Mouse (Mus musculus) monocyte, adult 59 days (primary cell): Measurements from ENCODE around the gene Adam33. TPM values are rescaled to one million over a fixed set of nuclear protein-coding genes. Genes with fewer than 3 reads are reported as not detected.

ENCODE experiments used
- total RNA-seq, 2 experiments: library from RNA; stranded (reverse); gene quantifications; one replicate each; pipeline ENCODE4 v1.2.4; 2023

The Adam33 gene
- 1 to 10 TPM; 1.2 to 1.8 TPM for total RNA-seq

GRCm38 (mm10) chr2:131063404-131063864 is at the start of gene Adam33:
TSS of gene Adam33 (minus strand) at chr2:131063814.

GRCm38 (mm10) chr2:131086667-131087390 is 23.2 kb upstream of the Adam33 start, which contains the start of gene Siglec1:
TSS of gene Siglec1 (minus strand) at chr2:131086765.

GRCm38 (mm10) chr2:131042988-131043387 is 20.6 kb downstream of the Adam33 start, which contains the start of gene Gfra4:
TSS of gene Gfra4 (minus strand) at chr2:131043088.

Other genes starting within 250 kb of the Adam33 start
- gene 4930402H24Rik, start 157.4 kb downstream of the Adam33 start, total RNA-seq, result 10 to 100 TPM in 1 of 2 experiments, 1 to 10 TPM in 1; 9.6 to 13.7 TPM
- gene Atrn, start 157.3 kb downstream of the Adam33 start, total RNA-seq, result 10 to 100 TPM; 17.6 to 20.6 TPM
- gene Gfra4, start 20.7 kb downstream of the Adam33 start, total RNA-seq, result not detected
- gene Siglec1, start 23.0 kb upstream of the Adam33 start, total RNA-seq, result 10 to 100 TPM; 19.4 to 25.5 TPM
- gene Hspa12b, start 63.5 kb upstream of the Adam33 start, total RNA-seq, result not detected
- not detected for gene Gm11037, start 69.7 kb upstream of the Adam33 start, total RNA-seq
- 10 to 100 TPM; 17.3 to 20.7 TPM for gene 1700037H04Rik, start 96.3 kb upstream of the Adam33 start, total RNA-seq
- 10 to 100 TPM; 37.3 to 38.9 TPM for gene Cenpb, start 116.3 kb upstream of the Adam33 start, total RNA-seq
- 1 to 10 TPM; 3.6 to 3.9 TPM for gene Cdc25b, start 123.1 kb upstream of the Adam33 start, total RNA-seq
- gene Spef1, start 123.5 kb upstream of the Adam33 start, total RNA-seq, result 1 to 10 TPM; 1.7 to 2.6 TPM
- 10 to 100 TPM; 14.5 to 14.8 TPM for gene Ap5s1, start 143.3 kb upstream of the Adam33 start, total RNA-seq
- 10 to 100 TPM; 24.0 to 29.8 TPM for gene Mavs, start 170.2 kb upstream of the Adam33 start, total RNA-seq
- gene Pank2, start 198.7 kb upstream of the Adam33 start, total RNA-seq, result 10 to 100 TPM; 51.2 to 53.6 TPM